Mouse (Mus musculus) limb, embryonic 12.5 days (tissue): ENCODE results near the gene Erg. TPM values are rescaled to one million over a fixed set of nuclear protein-coding genes. Genes with fewer than 3 reads are reported as not detected.

Source experiments
- ATAC-seq: fragments of 200-750 bp; cut with Nextera tagmentation; 2 replicates; pipeline ENCODE4 v1.8.0; 2017; ENCODE audit warnings: low read depth, moderate TSS enrichment; ENCODE audit not compliant: insufficient number of reproducible peaks, insufficient read depth, low FRiP score, low TSS enrichment
- H3K27ac ChIP-seq: fragments of 300-500 bp; sonication (generic); 2 replicates; pipeline ENCODE4 v1.5.1; 2016; ENCODE audit warnings: mild to moderate bottlenecking, moderate library complexity
- H3K27me3 ChIP-seq: fragments of 300-500 bp; sonication (generic); 2 replicates; pipeline ENCODE4 v1.6.1; 2016; ENCODE audit warnings: mild to moderate bottlenecking, moderate library complexity
- H3K36me3 ChIP-seq: fragments of 300-500 bp; sonication (generic); 2 replicates; pipeline ENCODE4 v1.6.1; 2016; ENCODE audit warnings: mild to moderate bottlenecking, moderate library complexity
- H3K4me1 ChIP-seq: fragments of 300-500 bp; sonication (generic); replicated peaks from 2 replicates; pipeline ENCODE4 v1.6.1; 2016
- H3K4me2 ChIP-seq: fragments of 300-500 bp; sonication (generic); 2 replicates; pipeline ENCODE4 v1.6.1; 2016; ENCODE audit warnings: mild to moderate bottlenecking, moderate library complexity
- H3K4me3 ChIP-seq: fragments of 300-500 bp; sonication (generic); replicated peaks from 2 replicates; pipeline ENCODE4 v1.5.1; 2016; ENCODE audit warnings: mild to moderate bottlenecking
- H3K9ac ChIP-seq: fragments of 300-500 bp; sonication (generic); replicated peaks from 2 replicates; pipeline ENCODE4 v1.6.1; 2016; ENCODE audit warnings: mild to moderate bottlenecking, moderate library complexity
- H3K9me3 ChIP-seq: fragments of 300-500 bp; sonication (generic); 2 replicates; pipeline ENCODE4 v1.6.1; 2016; ENCODE audit warnings: mild to moderate bottlenecking, moderate library complexity
- WGBS: fragments of 180-500 bp; shearing (Covaris S2); methylation state at CpG from one replicate; pipeline ENCODE4 v1.1.7; 2016; 5-methylcytosine and 5-hydroxymethylcytosine counted together
- polyA plus RNA-seq: library from polyadenylated mRNA; unstranded; fragments of >200 nt; fragmentation: Nextera tagmentation; extraction: Ambion mirVana; gene quantifications from 2 replicates; pipeline ENCODE4 v1.2.1, GENCODE M21; 2016

The Erg gene
- polyA plus RNA-seq, 1 experiment from 2014 or later, result 17.3 TPM

- Histone ChIP-seq H3K27ac (no peak overlapping the region), H3K4me2 (no peak overlapping the region), H3K36me3 (no peaks in the 10 kb centered on the region), H3K9me3 (no peaks in the 10 kb centered on the region), H3K9ac (no peak overlapping the region), H3K4me3 (no peak overlapping the region), H3K27me3 (no peaks in the 10 kb centered on the region), H3K4me1 (peaks cover 50% of the 10 kb centered on the region)
- ATAC-seq, result no peak
- 89% methylated on average over 7 of the region's 7 CpGs for WGBS
Observed at GRCm38 (mm10) chr16:95440334-95440733, 146.1 kb downstream of the Erg start.

DNA sequence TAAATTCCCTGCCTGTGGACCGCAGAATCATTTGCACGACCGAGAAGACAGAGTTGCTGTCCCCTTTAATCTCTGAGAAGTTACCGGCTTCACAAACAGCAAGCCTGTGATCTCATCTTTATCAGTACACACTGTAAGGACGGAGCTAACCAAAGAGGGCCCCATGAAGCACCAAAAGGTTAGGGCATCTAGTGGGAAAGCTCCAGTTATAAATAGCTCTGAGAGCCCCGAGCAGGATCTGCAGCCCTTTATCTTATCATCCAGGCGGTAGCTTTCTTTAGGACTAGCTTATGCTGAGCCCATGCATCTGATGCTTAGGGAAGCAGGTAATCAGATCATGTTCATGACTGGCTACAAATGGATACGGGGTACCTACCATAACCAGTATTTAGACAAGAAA, 146.6 kb downstream of the Erg start:
- Histone ChIP-seq H3K36me3 (no peaks in the 10 kb centered on the region), H3K9me3 (no peaks in the 10 kb centered on the region), H3K4me2 (no peak overlapping the region), H3K27ac (no peak overlapping the region), H3K4me1 (peaks cover 50% of the 10 kb centered on the region), H3K4me3 (no peak overlapping the region), H3K27me3 (no peaks in the 10 kb centered on the region), H3K9ac (no peak overlapping the region)
- WGBS, result 71% methylated on average over 8 of the region's 8 CpGs
- no peak for ATAC-seq

- 68% methylated on average over 17 of the region's 17 CpGs for WGBS
- no peak overlapping the region for H3K4me3 ChIP-seq
- no peaks in the 10 kb centered on the region for H3K36me3 ChIP-seq
- no peak for ATAC-seq
- H3K4me1 ChIP-seq, result peaks cover 50% of the 10 kb centered on the region
- H3K27me3 ChIP-seq, result no peaks in the 10 kb centered on the region
- H3K27ac ChIP-seq, result no peak overlapping the region
- H3K4me2 ChIP-seq, result no peak overlapping the region
- no peaks in the 10 kb centered on the region for H3K9me3 ChIP-seq
- H3K9ac ChIP-seq, result no peak overlapping the region
Observed at GRCm38 (mm10) chr16:95438848-95439540, 147.4 kb downstream of the Erg start.

GRCm38 (mm10) chr16:95436611-95437010, 149.8 kb downstream of the Erg start:
- no peak for ATAC-seq
- no peaks in the 10 kb centered on the region for H3K36me3 ChIP-seq
- no peak overlapping the region for H3K4me2 ChIP-seq
- 85% methylated on average over 8 of the region's 8 CpGs for WGBS
- no peaks in the 10 kb centered on the region for H3K27me3 ChIP-seq
- no peak overlapping the region for H3K4me3 ChIP-seq
- no peak overlapping the region for H3K27ac ChIP-seq
- H3K4me1 ChIP-seq, result peaks cover 41% of the 10 kb centered on the region
- no peak overlapping the region for H3K9ac ChIP-seq
- H3K9me3 ChIP-seq, result no peaks in the 10 kb centered on the region

GRCm38 (mm10) chr16:95436051-95436450, 150.3 kb downstream of the Erg start:
- Histone ChIP-seq H3K4me3 (no peak overlapping the region), H3K4me2 (no peak overlapping the region), H3K9me3 (no peaks in the 10 kb centered on the region), H3K27me3 (no peaks in the 10 kb centered on the region), H3K4me1 (peaks cover 35% of the 10 kb centered on the region), H3K36me3 (no peaks in the 10 kb centered on the region), H3K27ac (no peak overlapping the region), H3K9ac (no peak overlapping the region)
- 64% methylated on average over 4 of the region's 4 CpGs for WGBS
- no peak for ATAC-seq

- WGBS, result 94% methylated on average over 8 of the region's 8 CpGs
- no peak for ATAC-seq
Observed at GRCm38 (mm10) chr16:95434434-95434833, 152.0 kb downstream of the Erg start.

DNA sequence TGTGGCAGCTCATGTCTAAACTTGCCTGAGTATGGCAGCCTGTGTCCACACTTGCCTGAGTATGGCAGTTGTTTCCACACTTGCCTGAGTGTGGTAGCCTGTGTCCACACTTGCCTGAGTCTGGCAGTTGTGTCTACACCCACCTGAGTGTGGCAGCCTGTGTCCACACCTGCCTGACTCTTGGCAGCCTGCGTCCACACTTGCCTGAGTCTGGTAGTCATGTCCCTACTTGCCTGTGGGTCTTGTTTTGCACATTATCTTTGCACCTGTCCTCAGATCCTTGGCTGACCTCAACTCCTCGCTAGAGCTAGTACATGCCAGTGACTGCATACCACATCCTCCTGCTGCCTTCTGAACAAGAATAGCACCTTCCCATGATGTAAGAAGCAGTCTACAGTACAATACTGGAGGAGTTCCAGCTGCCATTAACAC, 153.8 kb downstream of the Erg start:
- peaks cover 23% of the 10 kb centered on the region for H3K4me1 ChIP-seq
- H3K4me3 ChIP-seq, result no peak overlapping the region
- no peaks in the 10 kb centered on the region for H3K36me3 ChIP-seq
- WGBS, result 84% methylated on average over 2 of the region's 2 CpGs
- no peak overlapping the region for H3K27ac ChIP-seq
- H3K4me2 ChIP-seq, result no peak overlapping the region
- no peaks in the 10 kb centered on the region for H3K9me3 ChIP-seq
- H3K27me3 ChIP-seq, result no peaks in the 10 kb centered on the region
- no peak overlapping the region for H3K9ac ChIP-seq
- ATAC-seq, result no peak

More at GRCm38 (mm10) chr16:95434434-95434833, 152.0 kb downstream of the Erg start:
- no peaks in the 10 kb centered on the region for H3K36me3 ChIP-seq
- H3K27me3 ChIP-seq, result no peaks in the 10 kb centered on the region
- no peak overlapping the region for H3K4me2 ChIP-seq
- no peak overlapping the region for H3K4me3 ChIP-seq
- peaks cover 26% of the 10 kb centered on the region for H3K4me1 ChIP-seq
- no peak overlapping the region for H3K9ac ChIP-seq
- no peaks in the 10 kb centered on the region for H3K9me3 ChIP-seq
- no peak overlapping the region for H3K27ac ChIP-seq

DNA sequence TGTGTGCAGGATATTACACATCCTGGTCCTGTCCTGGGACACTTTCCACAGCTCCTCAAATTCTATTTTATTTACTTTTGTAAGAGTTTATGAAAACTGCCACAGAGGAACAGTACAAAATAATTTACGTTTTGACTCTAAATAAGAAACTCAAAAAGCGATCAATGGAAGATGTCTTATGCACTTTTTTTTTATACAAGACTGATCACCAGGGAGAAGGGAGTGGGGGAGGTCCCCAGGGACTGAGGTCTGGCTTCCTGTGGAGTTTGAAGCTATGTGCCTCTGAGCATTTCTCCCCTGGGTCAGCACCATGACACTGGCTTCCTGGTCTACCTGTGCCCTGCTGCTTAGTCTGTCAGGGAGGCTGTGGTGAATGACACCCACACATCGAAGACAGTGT, 156.5 kb downstream of the Erg start:
- Histone ChIP-seq H3K27me3 (no peaks in the 10 kb centered on the region; the same call in 1 of the 2 replicates), H3K4me2 (no peak overlapping the region), H3K4me1 (peaks cover 44% of the 10 kb centered on the region), H3K4me3 (no peak overlapping the region), H3K9me3 (no peaks in the 10 kb centered on the region), H3K36me3 (no peaks in the 10 kb centered on the region), H3K27ac (no peak overlapping the region), H3K9ac (no peak overlapping the region)
- ATAC-seq, result no peak
- WGBS, result 88% methylated on average over 3 of the region's 3 CpGs

DNA sequence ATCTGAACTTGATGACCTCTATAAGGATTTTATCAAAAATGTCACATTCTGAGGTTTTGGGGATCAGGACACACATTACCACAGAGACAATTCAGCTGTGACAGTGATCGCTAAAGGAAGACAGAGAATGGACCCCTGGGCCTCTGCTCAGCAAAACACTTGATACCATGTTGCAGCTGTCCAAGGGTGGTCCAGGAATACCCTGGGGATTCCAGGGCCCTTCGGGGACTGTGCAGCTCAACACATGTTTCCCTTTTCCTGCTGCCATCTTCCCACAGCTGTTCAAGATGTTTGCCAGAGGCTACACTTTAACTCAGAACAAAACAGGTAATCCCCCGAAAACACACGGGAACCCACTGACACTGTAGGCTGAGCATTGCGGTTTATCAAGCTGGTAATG, 158.2 kb downstream of the Erg start:
- H3K9me3 ChIP-seq, result no peaks in the 10 kb centered on the region
- H3K4me2 ChIP-seq, result no peak overlapping the region
- peaks cover 60% of the 10 kb centered on the region for H3K4me1 ChIP-seq
- H3K36me3 ChIP-seq, result no peaks in the 10 kb centered on the region
- H3K27ac ChIP-seq, result no peak overlapping the region
- no peak overlapping the region for H3K4me3 ChIP-seq
- ATAC-seq, result no peak
- no peak overlapping the region for H3K9ac ChIP-seq
- 54% methylated on average over 5 of the region's 5 CpGs for WGBS
- H3K27me3 ChIP-seq, result no peaks in the 10 kb centered on the region; the same call in 1 of the 2 replicates

GRCm38 (mm10) chr16:95427512-95427911, 158.9 kb downstream of the Erg start:
- no peaks in the 10 kb centered on the region for H3K36me3 ChIP-seq
- H3K4me3 ChIP-seq, result no peak overlapping the region
- peaks cover 65% of the 10 kb centered on the region for H3K4me1 ChIP-seq
- H3K27me3 ChIP-seq, result no peaks in the 10 kb centered on the region; the same call in 1 of the 2 replicates
- no peak overlapping the region for H3K4me2 ChIP-seq
- no peaks in the 10 kb centered on the region for H3K9me3 ChIP-seq
- H3K27ac ChIP-seq, result peak overlapping the region; percentile 23; the same call in 1 of the 2 replicates
- ATAC-seq, result no peak
- WGBS, result 75% methylated on average over 10 of the region's 10 CpGs
- no peak overlapping the region for H3K9ac ChIP-seq

- Histone ChIP-seq H3K36me3 (no peaks in the 10 kb centered on the region), H3K27me3 (no peaks in the 10 kb centered on the region; the same call in 1 of the 2 replicates), H3K4me3 (no peak overlapping the region), H3K4me2 (no peak overlapping the region), H3K9ac (no peak overlapping the region), H3K27ac (peak overlapping the region; percentile 68), H3K9me3 (no peaks in the 10 kb centered on the region), H3K4me1 (peaks cover 69% of the 10 kb centered on the region)
- no peak for ATAC-seq
- 29% methylated on average over 5 of the region's 5 CpGs for WGBS
Observed at GRCm38 (mm10) chr16:95422658-95423073, 163.7 kb downstream of the Erg start.
